ENCODE assay signal across 8 mouse cellular contexts in the genomic region with DNA sequence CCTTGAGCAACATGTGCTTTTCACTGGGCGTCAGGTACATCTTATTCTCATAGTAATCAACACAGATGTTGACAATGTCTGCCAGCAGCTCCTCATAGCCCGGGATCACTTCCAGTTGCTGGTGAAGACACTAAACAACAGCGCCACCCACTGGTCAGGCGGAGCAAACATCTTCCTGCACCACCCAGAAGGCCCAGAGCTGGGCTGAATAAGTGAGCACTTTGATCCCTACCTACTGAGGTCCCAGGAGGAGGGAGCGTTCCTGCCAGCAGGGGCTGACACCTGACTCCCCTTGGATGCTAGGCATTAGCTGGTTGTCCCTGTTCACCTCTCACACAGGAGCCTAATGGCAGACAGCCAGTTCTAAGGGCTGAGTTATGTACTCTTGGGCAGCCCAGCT. TPM values are rescaled to one million over a fixed set of nuclear protein-coding genes. Genes with fewer than 3 reads are reported as not detected.
A peak's percentile ranks its signal among the peaks of the same experiment; 100 is the strongest.
DNase-seq lines count a peak whose midpoint lies in the region; TF ChIP-seq lines count a peak whose summit lies in the region.

No protein-coding gene starts in this region.

- no peak overlapping the region for H3K27ac ChIP-seq in cerebellum, adult 2 months (ENCODE audit: insufficient read depth, low read length)
- no peak overlapping the region for H3K27ac ChIP-seq in limb, embryonic 10.5 days

- no peak for TF ChIP-seq POLR2A in cerebellum, adult 2 months (IDR thresholded peaks at IDR 0.05; ENCODE audit: borderline replicate concordance, insufficient read depth, low read length)
- TF ChIP-seq POLR2A in lung, adult 2 months (IDR thresholded peaks at IDR 0.05; ENCODE audit: borderline replicate concordance, extremely low read depth, low read depth, low read length), result no peak

- DNase-seq in cerebellum, adult 2 months, result peak; percentile 27 to 48
- no peak for DNase-seq in cerebellum, adult 11 months
- no peak for DNase-seq in lung, adult 2 months
- no peak for DNase-seq in lung, postnatal 25 days (ENCODE audit: low spot score)
- peak; percentile 39 to 76 for DNase-seq in cerebellum, postnatal 14 days
- peak; percentile 39 for DNase-seq in limb, embryonic 10.5 days (ENCODE audit: low spot score)
- peak; percentile 25 to 41 for DNase-seq in spleen, postnatal 36 days (ENCODE audit: low spot score in 2 of 2)
- DNase-seq in urinary bladder, postnatal 10 days (ENCODE audit: low spot score), result no peak

- H3K4me1 ChIP-seq in cerebellum, adult 2 months (ENCODE audit: control insufficient read depth, insufficient read depth, low read length), result peaks cover 12% of the 10 kb centered on the region
- no peaks in the 10 kb centered on the region for H3K4me1 ChIP-seq in lung, adult 2 months (ENCODE audit: control insufficient read depth, insufficient read depth, low read length)
- peaks cover 3% of the 10 kb centered on the region; the same call in 1 of the 2 replicates for H3K4me1 ChIP-seq in limb, embryonic 10.5 days

- no peak overlapping the region for H3K4me3 ChIP-seq in cerebellum, adult 2 months (replicated peaks; ENCODE audit: insufficient read depth, low read depth, low read length)
- H3K4me3 ChIP-seq in lung, adult 2 months (replicated peaks; ENCODE audit: extremely low read depth, low read depth, low read length), result no peak overlapping the region
- H3K4me3 ChIP-seq in limb, embryonic 10.5 days, result no peak overlapping the region

- H3K27me3 ChIP-seq in cerebellum, adult 2 months (ENCODE audit: control insufficient read depth, insufficient read depth, low read length), result no peaks in the 10 kb centered on the region
- H3K27me3 ChIP-seq in limb, embryonic 10.5 days (ENCODE audit: low read depth, poor library complexity, severe bottlenecking), result no peaks in the 10 kb centered on the region

- peaks cover 23% of the 10 kb centered on the region; the same call in 1 of the 2 replicates for H3K36me3 ChIP-seq in limb, embryonic 10.5 days

- H3K9me3 ChIP-seq in limb, embryonic 10.5 days (replicated peaks), result no peaks in the 10 kb centered on the region

- peak; percentile 61 for TF ChIP-seq CTCF in cerebellum, adult 2 months (IDR thresholded peaks at IDR 0.05; ENCODE audit: borderline replicate concordance, insufficient read depth, low read depth, low read length)
- TF ChIP-seq CTCF in lung, adult 2 months (IDR thresholded peaks at IDR 0.05; ENCODE audit: insufficient read depth, low read length), result peak; percentile 55

- WGBS in cerebellum, adult 2 months, result 46% methylated on average over 5 of the region's 5 CpGs
- WGBS in lung, adult 2 months, result 50% methylated on average over 5 of the region's 5 CpGs
- 45% methylated on average over 5 of the region's 5 CpGs for WGBS in limb, embryonic 10.5 days

RNA-seq across cellular contexts. Expression of gene Cyfip2, which starts 35.9 kb away (rescaled TPM):
- polyA plus RNA-seq in cerebellum, adult 2 months (2012; rRNA removed), result 200 and 203 TPM in 2 replicates
- polyA plus RNA-seq in lung, adult 2 months (2012; rRNA removed), result 5.5 and 9.3 TPM in 2 replicates
- polyA plus RNA-seq in limb, embryonic 10.5 days (2016; fragmentation: Nextera tagmentation; extraction: Ambion mirVana), result 9.7 and 14.7 TPM in 2 replicates

RNA-seq across cellular contexts. Expression of gene Fndc9, which starts 41.4 kb away (rescaled TPM):
- polyA plus RNA-seq in cerebellum, adult 2 months (2012; rRNA removed), result 0.39 and 0.52 TPM in 2 replicates
- 2.6 TPM in 1 of 2 replicates, not detected in the other for polyA plus RNA-seq in lung, adult 2 months (2012; rRNA removed)
- 0.09 and 0.11 TPM in 2 replicates for polyA plus RNA-seq in limb, embryonic 10.5 days (2016; fragmentation: Nextera tagmentation; extraction: Ambion mirVana)

Comparison
In these comparisons a context has a peak if more than half of its experiments do, and no peak if none do; other contexts are left out.
1. DNase-seq: peak in cerebellum, adult 2 months (2 of 2), cerebellum, postnatal 14 days (2 of 2), limb, embryonic 10.5 days (single experiment) and spleen, postnatal 36 days (2 of 2); none in cerebellum, adult 11 months (single experiment), lung, adult 2 months (single experiment), lung, postnatal 25 days (single experiment) and urinary bladder, postnatal 10 days (single experiment).
2. RNA of gene Cyfip2, which starts 35.9 kb away (polyA plus RNA-seq): 200 to 203 TPM in cerebellum, adult 2 months; 9.7 to 14.7 TPM in limb, embryonic 10.5 days and 5.5 to 9.3 TPM in lung, adult 2 months; every median in the first group is over 10 times any median in the second.